Mouse (Mus musculus) urinary bladder, postnatal 36 days (tissue): ENCODE measurements around the gene Gimap5.

Source experiments
- DNase-seq, 2 experiments: peaks; one replicate each; pipeline ENCODE4 v3.0.0; 2022; ENCODE audit warnings: low spot score in 2 of 2, mixed read lengths in 1 of 2

Gimap5 gene

GRCm38 (mm10) chr6:48745959-48746889 lies at the start of gene Gimap5:
Gene Gimap5, plus strand, starts transcription at chr6:48746197.
- peak in 1 of 2 experiments; percentile 18 for DNase-seq

GRCm38 (mm10) chr6:48696830-48697554 lies 49.0 kb upstream of the Gimap5 start:
- no peak for DNase-seq

GRCm38 (mm10) chr6:48697555-48697930 lies 48.5 kb upstream of the Gimap5 start:
- DNase-seq: no peak

- DNase-seq: no peak
Observed at GRCm38 (mm10) chr6:48698066-48698856, 47.7 kb upstream of the Gimap5 start.

GRCm38 (mm10) chr6:48698888-48699287 lies 47.1 kb upstream of the Gimap5 start:
- no peak for DNase-seq

GRCm38 (mm10) chr6:48700251-48701075 lies 45.5 kb upstream of the Gimap5 start:
- no peak for DNase-seq

GRCm38 (mm10) chr6:48702146-48702545 lies 43.9 kb upstream of the Gimap5 start:
- no peak for DNase-seq

- no peak for DNase-seq
Observed at GRCm38 (mm10) chr6:48702601-48703000, 43.4 kb upstream of the Gimap5 start.

GRCm38 (mm10) chr6:48704146-48704545 lies 41.9 kb upstream of the Gimap5 start:
- no peak for DNase-seq

GRCm38 (mm10) chr6:48706130-48706529 lies 39.9 kb upstream of the Gimap5 start:
- no peak for DNase-seq

GRCm38 (mm10) chr6:48718455-48718854 lies 27.5 kb upstream of the Gimap5 start, which contains the start of the genes Gm28053 and Gimap7:
Gene Gm28053, plus strand, starts transcription at chr6:48718607.
Gene Gimap7, plus strand, starts transcription at chr6:48718621.
- DNase-seq: no peak

- no peak for DNase-seq
Observed at GRCm38 (mm10) chr6:48720326-48720725, 25.7 kb upstream of the Gimap5 start.

- DNase-seq: no peak
Observed at GRCm38 (mm10) chr6:48723468-48723867, 22.5 kb upstream of the Gimap5 start.

GRCm38 (mm10) chr6:48725476-48725875 lies 20.5 kb upstream of the Gimap5 start:
- no peak for DNase-seq

GRCm38 (mm10) chr6:48727761-48728160 lies 18.2 kb upstream of the Gimap5 start:
- no peak for DNase-seq

GRCm38 (mm10) chr6:48732864-48733304 lies 13.1 kb upstream of the Gimap5 start:
- DNase-seq: no peak

GRCm38 (mm10) chr6:48733660-48734059 lies 12.3 kb upstream of the Gimap5 start:
- no peak for DNase-seq

- no peak for DNase-seq
Observed at GRCm38 (mm10) chr6:48737053-48737452, 8.9 kb upstream of the Gimap5 start.

- no peak for DNase-seq
Observed at GRCm38 (mm10) chr6:48737688-48738087, 8.3 kb upstream of the Gimap5 start.

- no peak for DNase-seq
Observed at GRCm38 (mm10) chr6:48738961-48739779, 6.8 kb upstream of the Gimap5 start, which contains the start of gene Gimap1. Gene Gimap1, plus strand, starts transcription at chr6:48739054.
